Mouse (Mus musculus) kidney, embryonic 16.5 days (tissue): Measurements from ENCODE around the gene Man1b1. TPM values are rescaled to one million over a fixed set of nuclear protein-coding genes. Genes with fewer than 3 reads are reported as not detected.

ENCODE experiments used
- ATAC-seq: fragments of 200-750 bp; cut with Nextera tagmentation; 2 replicates; pipeline ENCODE4 v1.8.0; 2017; ENCODE audit warnings: moderate TSS enrichment; ENCODE audit not compliant: low FRiP score, low TSS enrichment
- H3K27ac ChIP-seq: fragments of 300-500 bp; sonication (generic); 2 replicates; pipeline ENCODE4 v1.5.1; 2014; ENCODE audit warnings: low read length
- H3K27me3 ChIP-seq: fragments of 300-500 bp; sonication (generic); 2 replicates; pipeline ENCODE4 v1.6.1; 2014; ENCODE audit warnings: low read length, control low read depth, mixed read lengths; ENCODE audit not compliant: insufficient read depth
- H3K36me3 ChIP-seq: fragments of 300-500 bp; sonication (generic); 2 replicates; pipeline ENCODE4 v1.6.1; 2014; ENCODE audit warnings: low read length, control low read depth, mixed read lengths; ENCODE audit not compliant: insufficient read depth
- H3K4me1 ChIP-seq: fragments of 300-500 bp; sonication (generic); 2 replicates; pipeline ENCODE4 v1.6.1; 2014; ENCODE audit warnings: low read length, control low read depth, mixed read lengths; ENCODE audit not compliant: insufficient read depth
- H3K4me2 ChIP-seq: fragments of 300-500 bp; sonication (generic); replicated peaks from 2 replicates; pipeline ENCODE4 v1.6.1; 2014; ENCODE audit warnings: low read depth, low read length
- H3K4me3 ChIP-seq: fragments of 300-500 bp; sonication (generic); 2 replicates; pipeline ENCODE4 v1.5.1; 2014; ENCODE audit warnings: mild to moderate bottlenecking, low read length
- H3K9ac ChIP-seq: fragments of 300-500 bp; sonication (generic); replicated peaks from 2 replicates; pipeline ENCODE4 v1.6.1; 2014; ENCODE audit warnings: low read length
- H3K9me3 ChIP-seq: fragments of 300-500 bp; sonication (generic); 2 replicates; pipeline ENCODE4 v1.6.1; 2016; ENCODE audit warnings: low read length, control low read depth
- WGBS: fragments of 180-500 bp; shearing (Covaris S2); extraction: QIAGEN DNeasy Blood & Tissue Kit; methylation state at CpG from one replicate; pipeline ENCODE4 v1.1.7; 2014; 5-methylcytosine and 5-hydroxymethylcytosine counted together
- polyA plus RNA-seq: library from polyadenylated mRNA; unstranded; fragments of >200 nt; fragmentation: Nextera tagmentation; extraction: Ambion mirVana; gene quantifications from 2 replicates; pipeline ENCODE4 v1.2.1, GENCODE M21; 2015

Gene Man1b1
- polyA plus RNA-seq, 1 experiment from 2014 or later = 53.7 TPM

GRCm38 (mm10) chr2:25290816-25291130 lies 41.4 kb upstream of the Man1b1 start:
- Histone ChIP-seq H3K27me3 (peaks cover 62% of the 10 kb centered on the region), H3K4me3 (peak overlapping the region; percentile 16), H3K4me2 (peak overlapping the region; percentile 37), H3K27ac (no peak overlapping the region), H3K9ac (no peak overlapping the region), H3K36me3 (peaks cover 2% of the 10 kb centered on the region; the same call in 1 of the 2 replicates), H3K9me3 (no peaks in the 10 kb centered on the region), H3K4me1 (peaks cover 24% of the 10 kb centered on the region)
- under 1% methylated on average over 18 of the region's 18 CpGs for WGBS
- no peak for ATAC-seq

- Histone ChIP-seq H3K36me3 (no peaks in the 10 kb centered on the region), H3K4me1 (peaks cover 24% of the 10 kb centered on the region), H3K27me3 (peaks cover 62% of the 10 kb centered on the region), H3K9me3 (no peaks in the 10 kb centered on the region), H3K4me3 (peak overlapping the region; percentile 38), H3K4me2 (peak overlapping the region; percentile 57), H3K9ac (no peak overlapping the region), H3K27ac (no peak overlapping the region)
- 6% methylated on average over 30 of the region's 32 CpGs for WGBS
- no peak for ATAC-seq
Observed at GRCm38 (mm10) chr2:25291184-25292053, 40.7 kb upstream of the Man1b1 start.

DNA sequence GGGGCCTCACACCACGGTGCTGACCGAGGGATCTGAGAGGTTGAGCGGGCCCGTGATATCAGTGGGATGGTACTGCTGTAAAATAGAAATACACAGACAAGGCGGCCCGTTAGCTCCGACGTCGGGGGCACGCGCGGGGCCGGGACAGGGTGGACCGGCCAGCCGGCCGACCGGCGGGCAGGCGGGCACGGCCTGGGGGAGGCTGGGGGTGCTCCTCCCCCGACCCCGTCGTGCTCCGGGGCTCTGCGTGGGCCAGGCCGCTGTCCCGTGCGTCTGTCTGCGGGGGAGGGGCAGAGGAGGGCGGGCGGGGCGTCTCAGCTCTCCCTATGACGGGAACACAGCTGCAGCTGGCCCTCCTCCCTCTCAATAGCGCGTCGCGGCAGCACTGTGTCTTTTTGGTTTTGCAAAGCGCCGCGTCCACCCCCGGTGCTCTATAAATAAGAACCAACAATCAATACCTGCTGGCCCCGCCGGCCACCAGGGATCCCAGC lies 40.0 kb upstream of the Man1b1 start:
- H3K36me3 ChIP-seq = no peaks in the 10 kb centered on the region
- no peaks in the 10 kb centered on the region for H3K9me3 ChIP-seq
- H3K9ac ChIP-seq = 0 out of 2 replicates have a peak overlapping the region, but pooled peaks have one; percentile 41
- H3K4me3 ChIP-seq = peak overlapping the region; percentile 38
- ATAC-seq = peak; percentile 46
- 3% methylated on average over 32 of the region's 43 CpGs for whole genome bisulfite sequencing
- peaks cover 24% of the 10 kb centered on the region for H3K4me1 ChIP-seq
- peak overlapping the region; percentile 57 for H3K4me2 ChIP-seq
- H3K27me3 ChIP-seq = peaks cover 62% of the 10 kb centered on the region
- no peak overlapping the region for H3K27ac ChIP-seq

DNA sequence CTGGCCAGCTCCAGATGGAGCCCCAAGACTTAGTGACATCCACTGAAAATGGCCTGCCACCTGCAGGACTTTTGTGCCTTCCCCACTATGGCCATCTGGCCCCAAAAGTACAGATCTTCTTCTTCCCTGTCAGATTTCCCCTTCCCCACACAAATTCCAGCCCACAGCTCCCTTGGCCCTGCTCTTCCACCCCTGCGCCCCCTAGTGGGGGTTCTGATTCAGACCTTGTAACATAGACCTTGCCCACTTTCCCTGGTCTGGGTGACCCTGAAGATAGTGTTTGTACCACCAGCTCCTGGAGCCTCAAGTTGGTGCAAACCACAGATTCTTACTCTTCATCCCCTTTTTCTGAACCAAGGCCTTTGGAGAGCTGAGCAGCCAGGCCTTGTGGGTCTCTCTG lies 39.3 kb upstream of the Man1b1 start:
- H3K27ac ChIP-seq = no peak overlapping the region
- peaks cover 62% of the 10 kb centered on the region for H3K27me3 ChIP-seq
- no peaks in the 10 kb centered on the region for H3K36me3 ChIP-seq
- no peaks in the 10 kb centered on the region for H3K9me3 ChIP-seq
- 0% methylated on average over 1 of the region's 1 CpGs for WGBS
- ATAC-seq = no peak
- no peak overlapping the region for H3K9ac ChIP-seq
- peaks cover 24% of the 10 kb centered on the region for H3K4me1 ChIP-seq
- no peak overlapping the region for H3K4me2 ChIP-seq
- H3K4me3 ChIP-seq = no peak overlapping the region; the same call in 1 of the 2 replicates

GRCm38 (mm10) chr2:25293706-25294105 lies 38.4 kb upstream of the Man1b1 start:
- Histone ChIP-seq H3K27ac (no peak overlapping the region), H3K27me3 (peaks cover 53% of the 10 kb centered on the region), H3K9ac (no peak overlapping the region), H3K4me1 (peaks cover 24% of the 10 kb centered on the region), H3K9me3 (no peaks in the 10 kb centered on the region), H3K36me3 (no peaks in the 10 kb centered on the region), H3K4me2 (no peak overlapping the region), H3K4me3 (no peak overlapping the region)
- 70% methylated on average over 9 of the region's 9 CpGs for WGBS
- ATAC-seq = no peak

- Histone ChIP-seq H3K9ac (no peak overlapping the region), H3K27ac (no peak overlapping the region)
- ATAC-seq = no peak
Observed at GRCm38 (mm10) chr2:25297093-25297492, 35.0 kb upstream of the Man1b1 start.

GRCm38 (mm10) chr2:25298046-25298445 lies 34.1 kb upstream of the Man1b1 start:
- no peak overlapping the region for H3K9ac ChIP-seq
- H3K9me3 ChIP-seq = no peaks in the 10 kb centered on the region
- 80% methylated on average over 10 of the region's 10 CpGs for WGBS
- H3K4me1 ChIP-seq = no peaks in the 10 kb centered on the region
- H3K4me2 ChIP-seq = no peak overlapping the region
- H3K4me3 ChIP-seq = no peak overlapping the region
- no peak overlapping the region for H3K27ac ChIP-seq
- peaks cover 10% of the 10 kb centered on the region; the same call in 1 of the 2 replicates for H3K27me3 ChIP-seq
- ATAC-seq = no peak
- H3K36me3 ChIP-seq = no peaks in the 10 kb centered on the region

More at GRCm38 (mm10) chr2:25297093-25297492, 35.0 kb upstream of the Man1b1 start:
- Histone ChIP-seq H3K9me3 (no peaks in the 10 kb centered on the region), H3K36me3 (no peaks in the 10 kb centered on the region), H3K4me1 (peaks cover 7% of the 10 kb centered on the region), H3K27me3 (peaks cover 19% of the 10 kb centered on the region), H3K4me2 (no peak overlapping the region), H3K4me3 (no peak overlapping the region)
- WGBS = 73% methylated on average over 6 of the region's 8 CpGs

DNA sequence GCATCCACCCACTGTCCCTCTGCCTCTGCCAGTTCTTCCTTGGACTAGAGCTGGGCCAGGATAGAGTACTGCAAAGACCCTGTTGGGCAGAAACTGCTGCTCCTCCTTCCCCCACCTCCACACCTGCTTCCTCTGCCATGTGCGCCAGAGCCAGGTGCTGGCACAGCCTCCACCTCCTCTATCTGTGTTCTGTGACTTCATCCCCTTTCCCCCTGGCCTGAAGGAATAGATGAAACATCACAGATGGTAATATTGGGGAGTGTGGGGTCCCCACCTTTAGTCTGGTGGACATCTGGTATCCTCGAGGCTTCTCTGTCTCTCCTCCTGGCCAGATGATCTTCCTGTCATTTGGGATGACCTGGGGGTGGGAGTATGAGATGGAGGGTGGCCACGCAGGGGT lies 28.7 kb upstream of the Man1b1 start:
- H3K9me3 ChIP-seq = no peaks in the 10 kb centered on the region
- no peak overlapping the region for H3K4me2 ChIP-seq
- WGBS = 66% methylated on average over 3 of the region's 3 CpGs
- no peak overlapping the region for H3K4me3 ChIP-seq
- peaks cover 44% of the 10 kb centered on the region for H3K27me3 ChIP-seq
- H3K36me3 ChIP-seq = no peaks in the 10 kb centered on the region
- H3K27ac ChIP-seq = no peak overlapping the region
- no peak for ATAC-seq
- H3K4me1 ChIP-seq = peaks cover 3% of the 10 kb centered on the region; the same call in 1 of the 2 replicates
- no peak overlapping the region for H3K9ac ChIP-seq

DNA sequence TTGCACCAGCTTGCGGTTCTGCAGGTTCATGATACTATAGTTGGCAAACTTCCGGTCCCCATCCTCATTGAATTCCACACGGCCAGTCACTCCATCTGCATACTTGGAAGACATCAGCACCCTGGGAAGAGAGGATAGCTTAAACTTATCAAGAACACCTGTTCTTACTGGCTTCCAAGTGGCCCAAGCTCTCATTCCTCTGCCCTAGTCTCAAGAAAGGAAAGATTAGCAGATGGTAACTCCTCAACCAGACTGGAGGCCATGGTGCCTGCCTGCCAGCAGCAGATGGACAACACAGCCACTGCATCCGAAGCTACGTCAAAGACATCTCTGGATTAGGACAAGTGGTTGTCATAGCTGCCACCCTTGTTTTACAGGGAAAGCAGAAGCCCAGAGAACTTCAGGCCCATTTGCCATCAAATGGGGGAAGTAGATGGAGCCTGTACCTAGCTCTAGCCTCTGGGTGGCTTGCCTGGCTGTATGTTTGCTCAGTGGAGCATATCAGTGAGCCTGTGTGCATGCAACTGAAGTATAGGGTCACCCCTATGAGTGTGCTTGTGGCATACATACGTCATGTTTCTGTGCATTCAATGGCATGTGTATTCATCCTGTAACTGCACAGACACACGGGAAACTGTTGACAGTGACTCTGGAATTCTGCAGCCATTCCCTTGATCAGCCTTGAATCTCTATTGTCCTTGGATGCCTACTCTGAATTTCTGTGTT lies 28.0 kb upstream of the Man1b1 start:
- H3K36me3 ChIP-seq = no peaks in the 10 kb centered on the region
- no peak for ATAC-seq
- H3K4me1 ChIP-seq = peaks cover 3% of the 10 kb centered on the region; the same call in 1 of the 2 replicates
- H3K9me3 ChIP-seq = no peaks in the 10 kb centered on the region
- no peak overlapping the region; the same call in 1 of the 2 replicates for H3K4me2 ChIP-seq
- H3K9ac ChIP-seq = no peak overlapping the region
- no peak overlapping the region for H3K27ac ChIP-seq
- H3K27me3 ChIP-seq = peaks cover 50% of the 10 kb centered on the region
- H3K4me3 ChIP-seq = no peak overlapping the region; the same call in 1 of the 2 replicates
- 75% methylated on average over 7 of the region's 7 CpGs for WGBS
